Mouse (Mus musculus): ENCODE measurements around the gene Plekhj1.

Plekhj1 gene

GRCm38 (mm10) chr10:80748609-80749008 is 49.8 kb downstream of the Plekhj1 start:
- peak; percentile 90 for DNase-seq (ENCODE audit: low read depth)

GRCm38 (mm10) chr10:80747410-80747809 is 51.0 kb downstream of the Plekhj1 start:
- peak; percentile 72 for DNase-seq (ENCODE audit: low read depth)

Measured in c-Kit-positive CD71-negative TER-119-negative erythroid progenitor cells, embryonic 14.5 days (primary cell).